Mouse (Mus musculus) bone marrow macrophage, adult 2 months (primary cell): Measurements from ENCODE around the gene Togaram2.

Source experiments
- CTCF ChIP-seq: IDR thresholded peaks from 2 replicates; pipeline ENCODE4 v1.5.1; 2012; ENCODE audit warnings: low read depth, mild to moderate bottlenecking, low read length, moderate library complexity
- POLR2A ChIP-seq: IDR thresholded peaks from 2 replicates; pipeline ENCODE4 v1.6.1; 2012; ENCODE audit warnings: mild to moderate bottlenecking, low read depth, low read length, borderline replicate concordance

GRCm38 (mm10) chr17:71669511-71669910 is 3.5 kb upstream of the Togaram2 start:
- TF ChIP-seq CTCF: peak; percentile 58; the same call in 1 of the 2 replicates
- no peak for TF ChIP-seq POLR2A
